Mouse (Mus musculus): ENCODE measurements around the gene Cracr2a.

DNA sequence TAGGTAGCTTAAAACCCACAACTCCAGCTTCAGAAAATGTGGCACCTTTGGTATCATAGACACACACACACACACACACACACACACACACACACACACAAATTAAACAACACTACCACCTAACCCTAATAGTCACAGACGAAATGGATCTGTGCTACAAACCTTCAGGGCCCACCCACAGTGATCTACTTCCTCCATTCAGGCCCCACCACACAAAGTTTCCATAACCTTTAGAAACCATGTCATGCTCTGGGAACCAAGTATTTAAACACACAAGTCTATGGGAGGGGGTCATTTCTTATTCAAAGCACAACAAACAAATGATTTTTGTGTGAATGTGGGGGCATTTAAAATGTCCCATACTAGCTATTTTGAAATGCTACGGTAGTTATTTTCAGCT, 14.1 kb downstream of the Cracr2a start:
- no peak for TF ChIP-seq CTCF (IDR thresholded peaks at IDR 0.05; ENCODE audit: low read depth)
- TF ChIP-seq EP300 (IDR thresholded peaks at IDR 0.05; ENCODE audit: low read depth): no peak

Measured in liver, embryonic 14.5 days (tissue).